Mouse (Mus musculus): ENCODE measurements around the gene Efs. TPM values are rescaled to one million over a fixed set of nuclear protein-coding genes. Genes with fewer than 3 reads are reported as not detected.
A peak's percentile ranks its signal among the peaks of the same experiment; 100 is the strongest.

The Efs gene
- polyA plus RNA-seq, 1 experiment from 2014 or later: 27.6 TPM

DNA sequence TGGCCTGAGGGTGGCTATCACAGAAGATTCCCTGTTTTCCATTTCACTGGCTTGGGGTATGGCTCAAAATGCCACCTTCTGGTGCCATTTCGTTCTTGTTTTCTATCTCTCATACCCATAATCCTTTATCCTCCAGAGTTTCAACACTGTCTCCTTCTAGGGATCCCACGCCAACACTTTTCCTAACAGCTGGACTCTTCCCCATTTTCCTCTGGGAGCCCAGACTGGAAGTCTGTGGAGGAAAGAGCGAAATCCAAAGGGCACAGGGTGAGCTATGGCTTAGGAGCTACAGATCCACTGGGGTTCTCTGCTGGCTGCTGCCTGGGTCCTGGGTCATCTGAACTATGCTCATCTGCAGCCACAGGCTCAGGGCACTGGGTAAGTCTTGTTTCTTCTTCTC, 51.8 kb downstream of the Efs start:
- no peak overlapping the region for H3K4me3 ChIP-seq (ENCODE audit: low read depth, low read length)
- no peaks in the 10 kb centered on the region for H3K9me3 ChIP-seq (ENCODE audit: control insufficient read depth, low read length)
- peaks cover 7% of the 10 kb centered on the region for H3K27me3 ChIP-seq (ENCODE audit: control insufficient read depth, insufficient read depth, low read length)
- no peak overlapping the region for H3K9ac ChIP-seq (ENCODE audit: low read length)
- ATAC-seq (ENCODE audit: low FRiP score): no peak
- peaks cover 7% of the 10 kb centered on the region for H3K4me1 ChIP-seq (ENCODE audit: control insufficient read depth, insufficient read depth, low read length)
- WGBS: 87% methylated on average over 3 of the region's 3 CpGs
- no peak overlapping the region for H3K27ac ChIP-seq (ENCODE audit: low read depth, low read length)
- DNase-seq (ENCODE audit: low spot score, missing footprints): no peak
- no peaks in the 10 kb centered on the region for H3K36me3 ChIP-seq (ENCODE audit: control insufficient read depth, insufficient read depth, low read length)
- no peak overlapping the region for H3K4me2 ChIP-seq

- no peak within 1 kb of the TSS for H3K4me3 ChIP-seq (ENCODE audit: low read depth, low read length)
- H3K4me2 ChIP-seq: no peak within 1 kb of the TSS
- no peak within 1 kb of the TSS for H3K9ac ChIP-seq (ENCODE audit: low read length)
- peaks cover 4% of the 10 kb centered on the region for H3K4me1 ChIP-seq (ENCODE audit: control insufficient read depth, insufficient read depth, low read length)
- no peaks in the 10 kb centered on the region for H3K27me3 ChIP-seq (ENCODE audit: control insufficient read depth, insufficient read depth, low read length)
- ATAC-seq (ENCODE audit: low FRiP score) (no peak), DNase-seq (ENCODE audit: low spot score, missing footprints) (no peak)
- H3K27ac ChIP-seq (ENCODE audit: low read depth, low read length): no peak within 1 kb of the TSS
- H3K9me3 ChIP-seq (ENCODE audit: control insufficient read depth, low read length): no peaks in the 10 kb centered on the region
- WGBS: 90% methylated on average over 5 of the region's 5 CpGs
- no peaks in the 10 kb centered on the region for H3K36me3 ChIP-seq (ENCODE audit: control insufficient read depth, insufficient read depth, low read length)
Observed at GRCm38 (mm10) chr14:54870861-54871260, 55.1 kb downstream of the Efs start, which contains the start of gene Homez. Gene Homez, minus strand, starts transcription at chr14:54870961.

DNA sequence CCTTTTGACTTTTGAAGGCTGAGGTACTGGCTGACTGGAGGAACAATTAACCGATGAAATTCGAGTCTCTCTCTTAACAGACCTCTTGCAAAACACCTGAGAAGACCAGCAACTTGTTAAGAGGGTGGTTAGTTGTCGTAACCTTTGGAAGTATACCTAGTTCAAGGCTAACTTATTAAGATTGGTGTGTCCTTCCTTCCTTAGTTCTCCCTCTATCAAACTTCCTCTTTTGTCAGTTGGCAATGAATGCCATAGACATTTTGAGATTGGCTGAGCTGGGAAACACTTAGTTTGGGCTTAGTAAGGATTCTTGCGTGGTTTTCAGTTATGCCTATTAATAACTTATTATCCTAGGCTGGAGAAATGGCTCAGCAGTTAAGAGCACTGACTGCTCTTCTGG, 57.9 kb downstream of the Efs start:
- Histone ChIP-seq H3K4me3 (ENCODE audit: low read depth, low read length) (no peak overlapping the region), H3K27ac (ENCODE audit: low read depth, low read length) (no peak overlapping the region), H3K4me2 (no peak overlapping the region), H3K36me3 (ENCODE audit: control insufficient read depth, insufficient read depth, low read length) (no peaks in the 10 kb centered on the region), H3K9me3 (ENCODE audit: control insufficient read depth, low read length) (no peaks in the 10 kb centered on the region), H3K27me3 (ENCODE audit: control insufficient read depth, insufficient read depth, low read length) (no peaks in the 10 kb centered on the region), H3K4me1 (ENCODE audit: control insufficient read depth, insufficient read depth, low read length) (0 out of 2 replicates have a peak, but pooled peaks cover 3% of the 10 kb centered on the region), H3K9ac (ENCODE audit: low read length) (no peak overlapping the region)
- DNase-seq (ENCODE audit: low spot score, missing footprints) (no peak), ATAC-seq (ENCODE audit: low FRiP score) (no peak)
- 84% methylated on average over 4 of the region's 4 CpGs for WGBS

DNA sequence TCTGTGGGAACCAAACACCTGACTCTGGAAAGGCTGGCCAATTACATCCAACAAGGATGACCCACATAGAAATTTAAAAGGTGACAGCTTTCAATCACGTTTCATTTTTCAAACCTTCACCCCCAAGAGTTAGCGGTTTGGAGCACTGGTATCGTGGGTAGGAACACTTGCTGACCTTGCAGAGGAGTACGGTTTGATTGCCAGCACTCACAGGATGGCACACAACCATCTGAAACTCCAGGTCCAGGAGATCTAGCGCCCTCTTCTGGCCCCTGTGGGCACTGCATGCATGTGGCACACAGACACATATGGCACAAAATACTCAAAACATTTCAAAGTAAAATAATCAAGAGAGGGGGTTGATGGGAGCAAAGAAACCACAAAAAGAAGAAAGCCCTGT, 59.0 kb downstream of the Efs start:
- H3K27ac ChIP-seq (ENCODE audit: low read depth, low read length): no peak overlapping the region
- no peak overlapping the region for H3K4me3 ChIP-seq (ENCODE audit: low read depth, low read length)
- no peaks in the 10 kb centered on the region for H3K27me3 ChIP-seq (ENCODE audit: control insufficient read depth, insufficient read depth, low read length)
- no peaks in the 10 kb centered on the region for H3K36me3 ChIP-seq (ENCODE audit: control insufficient read depth, insufficient read depth, low read length)
- 63% methylated on average over 5 of the region's 5 CpGs for WGBS
- H3K9me3 ChIP-seq (ENCODE audit: control insufficient read depth, low read length): no peaks in the 10 kb centered on the region
- H3K4me2 ChIP-seq: no peak overlapping the region
- DNase-seq (ENCODE audit: low spot score, missing footprints): peak; percentile 84
- ATAC-seq (ENCODE audit: low FRiP score): no peak
- no peak overlapping the region for H3K9ac ChIP-seq (ENCODE audit: low read length)
- H3K4me1 ChIP-seq (ENCODE audit: control insufficient read depth, insufficient read depth, low read length): 0 out of 2 replicates have a peak, but pooled peaks cover 3% of the 10 kb centered on the region

MicroRNAs within 50 kb of the gene (microRNA counts, 519-probe panel; counts per million panel counts)
- microRNA mmu-miR-208a (not detected), microRNA mmu-miR-208b (not detected)

Small RNA genes lying within 50 kb of the gene (microRNA-seq; reads per million reads assigned to microRNA genes)
- gene Mir208a (7.8 reads per million, percentile 27 among the genes with 10 or more reads in this experiment), gene Mir208b (47.4 reads per million, percentile 46 among the genes with 10 or more reads in this experiment)

Other genes starting within 250 kb of the Efs start
- 95.7 and 96.7 TPM in 2 replicates for gene 1700123O20Rik, start 239.9 kb downstream of the Efs start, polyA plus RNA-seq (2014; fragmentation: Nextera tagmentation; extraction: Ambion mirVana)
- gene Acin1, start 239.2 kb downstream of the Efs start, polyA plus RNA-seq (2014; fragmentation: Nextera tagmentation; extraction: Ambion mirVana): 139 and 145 TPM in 2 replicates
- 0.11 and 0.22 TPM in 2 replicates for gene Gm29776, start 227.3 kb downstream of the Efs start, polyA plus RNA-seq (2014; fragmentation: Nextera tagmentation; extraction: Ambion mirVana)
- gene Cebpe, start 214.0 kb downstream of the Efs start, polyA plus RNA-seq (2014; fragmentation: Nextera tagmentation; extraction: Ambion mirVana): 0.12 TPM in 1 of 2 replicates, not detected in the other
- gene Slc7a8, start 144.2 kb downstream of the Efs start, polyA plus RNA-seq (2014; fragmentation: Nextera tagmentation; extraction: Ambion mirVana): 2.8 and 3.0 TPM in 2 replicates
- not detected in 2 replicates for gene Rnf212b, start 112.0 kb downstream of the Efs start, polyA plus RNA-seq (2014; fragmentation: Nextera tagmentation; extraction: Ambion mirVana)
- gene Homez, start 55.2 kb downstream of the Efs start, polyA plus RNA-seq (2014; fragmentation: Nextera tagmentation; extraction: Ambion mirVana): 13.2 and 19.9 TPM in 2 replicates
- gene Ppp1r3e, start 48.6 kb downstream of the Efs start, polyA plus RNA-seq (2014; fragmentation: Nextera tagmentation; extraction: Ambion mirVana): 0.23 and 0.68 TPM in 2 replicates
- 2.4 and 3.3 TPM in 2 replicates for gene Bcl2l2, start 42.7 kb downstream of the Efs start, polyA plus RNA-seq (2014; fragmentation: Nextera tagmentation; extraction: Ambion mirVana)
- not detected in 2 replicates for gene Gm20521, start 42.7 kb downstream of the Efs start, polyA plus RNA-seq (2014; fragmentation: Nextera tagmentation; extraction: Ambion mirVana)
- 166 and 173 TPM in 2 replicates for gene Pabpn1, start 33.6 kb downstream of the Efs start, polyA plus RNA-seq (2014; fragmentation: Nextera tagmentation; extraction: Ambion mirVana)
- gene Slc22a17, start 13.0 kb downstream of the Efs start, polyA plus RNA-seq (2014; fragmentation: Nextera tagmentation; extraction: Ambion mirVana): 35.4 and 36.0 TPM in 2 replicates
- not detected in 2 replicates for gene Il25, start 6.6 kb upstream of the Efs start, polyA plus RNA-seq (2014; fragmentation: Nextera tagmentation; extraction: Ambion mirVana)
- 0.19 and 0.71 TPM in 2 replicates for gene Cmtm5, start 10.1 kb upstream of the Efs start, polyA plus RNA-seq (2014; fragmentation: Nextera tagmentation; extraction: Ambion mirVana)
- 0.51 TPM in 1 of 2 replicates, not detected in the other for gene Myh6, start 40.8 kb upstream of the Efs start, polyA plus RNA-seq (2014; fragmentation: Nextera tagmentation; extraction: Ambion mirVana)
- gene Gm17428, start 50.8 kb upstream of the Efs start, polyA plus RNA-seq (2014; fragmentation: Nextera tagmentation; extraction: Ambion mirVana): not detected in 2 replicates
- 0.52 and 1.1 TPM in 2 replicates for gene Myh7, start 68.5 kb upstream of the Efs start, polyA plus RNA-seq (2014; fragmentation: Nextera tagmentation; extraction: Ambion mirVana)
- 85.0 and 85.9 TPM in 2 replicates for gene Ngdn, start 89.3 kb upstream of the Efs start, polyA plus RNA-seq (2014; fragmentation: Nextera tagmentation; extraction: Ambion mirVana)
- gene Zfhx2, start 166.2 kb upstream of the Efs start, polyA plus RNA-seq (2014; fragmentation: Nextera tagmentation; extraction: Ambion mirVana): 11.3 and 11.5 TPM in 2 replicates
- gene Thtpa, start 168.7 kb upstream of the Efs start, polyA plus RNA-seq (2014; fragmentation: Nextera tagmentation; extraction: Ambion mirVana): 22.0 and 22.7 TPM in 2 replicates
- gene Ap1g2, start 180.5 kb upstream of the Efs start, polyA plus RNA-seq (2014; fragmentation: Nextera tagmentation; extraction: Ambion mirVana): 9.5 and 10.1 TPM in 2 replicates
- gene Jph4, start 190.8 kb upstream of the Efs start, polyA plus RNA-seq (2014; fragmentation: Nextera tagmentation; extraction: Ambion mirVana): 2.2 and 2.8 TPM in 2 replicates